Mouse (Mus musculus): ENCODE measurements around the gene Dedd.

Gene Dedd

DNA sequence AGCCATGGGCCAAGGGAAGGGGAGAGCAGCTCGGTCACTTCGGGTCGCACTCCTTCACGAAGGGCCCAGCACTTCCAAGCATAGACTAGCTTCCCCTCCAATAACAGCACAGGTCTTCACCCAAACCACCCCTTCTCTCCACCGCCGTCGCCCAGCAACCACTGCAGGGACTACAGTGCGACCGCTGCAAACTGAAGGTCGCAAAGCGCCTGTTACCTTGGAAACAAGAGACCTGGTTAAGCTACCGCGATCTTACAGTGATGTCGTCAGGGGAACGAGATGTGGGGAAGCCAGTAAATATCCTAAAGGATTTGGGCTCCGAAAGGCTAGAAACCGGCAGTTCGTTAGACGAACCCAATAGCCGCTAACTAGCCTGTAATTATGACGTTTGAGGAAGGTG lies 31.7 kb downstream of the Dedd start, which contains the start of gene Klhdc9:
Gene Klhdc9, minus strand, starts transcription at position 143 of the 400 bp plus-strand sequence.
- DNase-seq (ENCODE audit: low read depth, low spot score) = no peak

GRCm38 (mm10) chr1:171361106-171362103 lies 32.5 kb downstream of the Dedd start:
- DNase-seq (ENCODE audit: low read depth, low spot score) = peak; percentile 86

DNA sequence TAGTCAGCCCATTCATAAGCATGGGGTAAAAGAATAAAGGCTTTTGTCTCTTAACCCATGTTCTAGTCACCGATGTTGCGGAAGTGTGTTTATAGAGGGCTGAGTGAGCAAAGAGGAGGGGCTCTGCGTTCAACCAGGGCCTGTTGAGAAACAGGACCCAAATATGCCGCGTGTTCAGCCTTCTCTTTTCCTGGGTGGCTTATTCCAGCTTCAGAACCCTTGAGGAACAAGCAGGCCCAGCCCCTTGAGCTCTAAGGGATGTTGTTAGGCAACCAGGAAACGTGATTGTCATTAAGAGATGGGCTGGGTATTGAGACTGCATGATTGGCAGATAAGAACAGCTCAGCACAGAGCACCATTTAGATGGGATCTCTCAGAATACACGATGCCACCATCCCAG lies 37.0 kb downstream of the Dedd start:
- DNase-seq (ENCODE audit: low read depth, low spot score) = no peak

DNA sequence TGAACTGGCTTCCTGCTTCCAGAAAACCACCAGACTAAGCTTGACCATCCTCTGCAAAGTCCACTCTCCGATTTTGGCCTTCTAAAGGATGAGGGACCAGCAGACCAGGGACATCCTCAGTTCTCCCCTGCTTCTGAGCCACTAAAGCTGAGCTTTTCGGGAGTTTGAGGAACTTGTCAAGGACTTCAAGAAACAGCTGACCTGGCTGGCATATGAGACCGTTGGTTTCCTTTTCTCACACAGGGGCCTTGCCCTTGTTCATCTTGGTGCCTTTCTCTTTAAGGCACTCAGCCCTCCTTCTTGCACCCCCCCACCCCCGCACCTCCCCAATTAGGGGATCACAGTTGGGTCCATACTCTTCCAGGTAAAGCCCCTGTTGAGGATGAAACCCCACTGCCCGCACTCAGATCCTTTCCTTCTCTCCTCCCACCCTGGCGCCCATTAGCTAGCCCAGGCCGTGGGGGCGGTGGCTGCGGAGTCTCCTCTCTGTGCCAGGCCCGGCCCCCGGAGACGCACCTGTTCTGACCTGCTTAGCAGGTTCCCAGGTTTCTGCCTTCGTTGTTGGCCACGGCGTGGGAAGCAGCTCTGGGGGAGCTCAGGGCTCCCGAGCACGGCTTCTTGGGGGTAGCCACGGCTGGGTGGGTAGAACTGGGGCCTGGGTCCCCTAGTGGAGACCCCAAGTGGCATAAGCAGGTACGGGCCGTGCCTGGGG lies 41.1 kb downstream of the Dedd start, which contains the start of gene Nectin4:
Gene Nectin4, plus strand, starts transcription at position 255 of the 712 bp plus-strand sequence.
- no peak for DNase-seq (ENCODE audit: low read depth, low spot score)

DNA sequence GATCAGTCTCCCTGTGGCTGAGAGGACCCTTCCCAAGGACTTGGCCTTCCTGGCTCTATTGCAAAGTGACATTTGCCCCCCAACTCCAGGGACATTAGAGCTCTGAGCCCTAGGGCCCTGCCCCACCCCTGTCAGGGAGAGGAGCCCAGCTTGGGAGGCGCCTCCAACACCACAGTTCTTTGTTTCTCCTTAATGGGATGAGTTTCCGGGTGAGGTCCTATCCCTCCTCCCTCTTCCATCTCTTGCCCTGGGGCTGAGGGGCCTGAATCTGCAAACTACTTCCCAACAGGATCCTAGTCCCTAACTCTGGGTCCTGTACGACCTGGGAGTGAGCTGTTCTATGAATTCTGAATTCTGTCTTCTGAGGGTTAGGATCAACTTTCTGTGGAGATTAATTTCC lies 43.9 kb downstream of the Dedd start:
- no peak for DNase-seq (ENCODE audit: low read depth, low spot score)

- DNase-seq (ENCODE audit: low read depth, low spot score) = no peak
These were observed 45.0 kb downstream of the Dedd start for GRCm38 (mm10) chr1:171373946-171374345.

DNA sequence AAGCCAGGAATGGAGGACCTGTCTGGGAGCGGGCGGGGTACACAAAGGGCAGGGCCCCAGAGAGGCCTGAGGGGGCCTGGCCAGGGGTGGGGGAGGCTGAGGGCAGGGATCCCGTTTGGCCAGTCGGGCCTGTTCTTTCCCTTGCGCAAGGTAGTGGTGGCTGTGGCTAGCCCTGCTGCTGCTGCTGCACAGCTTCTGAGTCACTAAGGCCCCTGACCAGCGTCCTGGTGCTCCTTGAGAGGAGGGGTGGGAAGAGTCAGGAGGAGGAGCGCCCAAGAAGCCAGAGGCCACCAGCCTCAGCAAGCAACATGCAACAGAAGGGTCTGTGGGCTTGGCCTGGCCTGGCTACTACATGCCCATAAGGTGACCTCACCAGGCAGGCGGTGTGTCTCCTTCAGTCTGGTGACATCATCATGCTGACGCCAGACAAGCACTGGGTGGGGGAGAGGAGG lies 46.7 kb downstream of the Dedd start:
- peak; percentile 81 for DNase-seq (ENCODE audit: low read depth, low spot score)

GRCm38 (mm10) chr1:171378298-171378697 lies 49.4 kb downstream of the Dedd start:
- no peak for DNase-seq (ENCODE audit: low read depth, low spot score)

DNA sequence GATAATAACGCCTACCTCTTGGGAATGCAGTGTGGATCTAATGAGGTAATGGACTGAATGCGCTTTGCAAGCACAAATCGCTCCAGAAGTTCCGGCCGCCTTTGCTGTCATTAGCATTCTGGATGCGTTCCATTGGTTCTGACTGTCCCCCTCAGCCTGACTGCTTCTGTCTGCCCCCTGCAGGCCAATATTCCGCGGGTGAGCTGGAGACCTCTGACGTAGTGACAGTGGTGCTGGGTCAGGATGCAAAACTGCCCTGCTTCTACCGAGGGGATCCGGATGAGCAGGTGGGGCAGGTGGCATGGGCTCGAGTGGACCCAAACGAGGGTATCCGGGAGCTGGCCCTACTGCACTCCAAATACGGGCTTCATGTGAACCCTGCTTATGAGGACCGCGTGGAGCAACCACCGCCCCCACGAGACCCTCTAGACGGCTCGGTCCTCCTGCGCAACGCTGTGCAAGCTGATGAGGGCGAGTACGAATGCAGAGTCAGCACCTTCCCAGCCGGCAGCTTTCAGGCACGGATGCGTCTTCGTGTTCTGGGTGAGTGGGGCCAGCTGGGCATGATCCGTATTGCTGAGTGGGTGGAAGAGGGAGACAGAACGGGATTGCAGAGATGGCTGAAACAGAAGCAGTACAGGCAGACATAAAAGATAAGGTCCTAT lies 51.1 kb downstream of the Dedd start:
- DNase-seq (ENCODE audit: low read depth, low spot score) = no peak

DNA sequence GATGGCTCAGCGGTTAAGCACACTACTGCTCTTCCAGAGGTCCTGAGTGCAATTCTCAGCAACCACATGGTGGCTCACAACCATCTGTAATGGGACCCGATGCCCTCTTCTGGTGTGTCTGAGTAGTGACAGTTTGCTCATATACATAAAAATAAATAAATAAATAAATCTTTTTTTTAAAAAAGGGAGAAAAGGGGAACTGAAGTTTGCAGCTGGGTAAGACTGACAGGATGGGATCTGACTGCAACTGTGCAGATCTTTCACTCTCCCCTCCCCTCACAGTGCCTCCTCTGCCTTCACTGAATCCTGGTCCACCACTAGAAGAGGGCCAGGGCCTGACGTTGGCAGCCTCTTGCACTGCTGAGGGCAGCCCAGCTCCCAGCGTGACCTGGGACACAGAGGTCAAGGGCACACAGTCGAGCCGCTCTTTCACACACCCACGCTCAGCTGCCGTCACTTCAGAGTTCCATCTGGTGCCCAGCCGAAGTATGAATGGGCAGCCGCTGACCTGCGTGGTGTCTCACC lies 53.2 kb downstream of the Dedd start:
- no peak for DNase-seq (ENCODE audit: low read depth, low spot score)

DNA sequence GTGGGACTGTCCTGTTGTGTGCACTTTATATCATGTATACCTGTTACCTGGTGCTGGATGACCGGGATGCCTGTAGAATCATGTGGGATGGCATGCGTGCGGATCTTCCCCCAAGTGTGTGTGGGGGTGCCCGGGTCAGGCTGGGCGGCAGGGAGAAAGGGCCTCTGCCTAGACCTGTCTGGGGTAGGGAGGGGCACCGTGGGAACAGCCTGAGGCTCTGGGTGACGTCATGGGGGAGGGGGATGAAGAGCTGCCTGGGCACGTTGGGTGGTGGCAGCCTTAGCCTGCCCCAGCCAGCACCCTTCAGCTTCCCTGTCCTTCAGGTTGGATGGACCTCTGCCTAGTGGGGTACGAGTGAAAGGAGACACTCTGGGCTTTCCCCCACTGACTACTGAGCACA lies 55.4 kb downstream of the Dedd start:
- DNase-seq (ENCODE audit: low read depth, low spot score) = no peak

DNA sequence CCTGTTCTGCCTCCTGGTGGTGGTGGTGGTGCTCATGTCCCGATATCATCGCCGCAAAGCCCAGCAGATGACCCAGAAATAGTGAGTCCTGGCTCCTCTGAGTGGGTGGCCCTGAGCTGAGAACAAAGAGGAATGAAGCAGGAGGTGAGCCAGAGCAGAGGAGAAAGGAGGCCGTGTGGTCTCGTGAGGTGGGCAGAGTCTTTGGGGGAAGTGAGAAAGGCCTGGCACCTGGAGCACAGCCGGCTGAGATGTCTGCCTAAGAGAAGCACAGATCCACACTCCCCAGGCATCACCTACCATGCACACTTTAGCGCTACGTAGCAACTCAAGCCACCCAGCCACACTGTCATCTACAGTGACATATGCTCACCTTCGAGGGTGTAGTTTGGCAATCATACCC lies 56.2 kb downstream of the Dedd start:
- DNase-seq (ENCODE audit: low read depth, low spot score) = no peak

DNA sequence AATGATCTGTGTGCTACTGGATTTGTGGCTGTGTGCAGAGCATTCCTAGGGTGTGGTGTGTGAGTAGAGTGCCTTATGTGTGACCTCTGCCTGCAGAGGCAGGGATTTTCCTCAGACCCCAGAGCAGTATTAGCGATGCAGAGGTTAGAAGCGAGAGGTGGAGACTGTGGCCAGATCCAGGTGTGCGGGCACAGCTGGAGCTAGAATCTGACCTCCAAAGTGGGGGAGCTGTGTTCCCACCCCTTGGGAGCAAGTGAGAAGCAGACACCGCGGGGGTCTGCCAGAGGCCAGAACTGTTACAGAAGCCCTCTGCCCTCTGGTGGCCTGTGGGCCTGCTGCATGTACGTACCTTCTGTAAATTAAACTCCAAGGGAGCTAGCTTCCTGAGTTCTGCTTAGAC lies 58.2 kb downstream of the Dedd start:
- DNase-seq (ENCODE audit: low read depth, low spot score) = peak; percentile 43

DNA sequence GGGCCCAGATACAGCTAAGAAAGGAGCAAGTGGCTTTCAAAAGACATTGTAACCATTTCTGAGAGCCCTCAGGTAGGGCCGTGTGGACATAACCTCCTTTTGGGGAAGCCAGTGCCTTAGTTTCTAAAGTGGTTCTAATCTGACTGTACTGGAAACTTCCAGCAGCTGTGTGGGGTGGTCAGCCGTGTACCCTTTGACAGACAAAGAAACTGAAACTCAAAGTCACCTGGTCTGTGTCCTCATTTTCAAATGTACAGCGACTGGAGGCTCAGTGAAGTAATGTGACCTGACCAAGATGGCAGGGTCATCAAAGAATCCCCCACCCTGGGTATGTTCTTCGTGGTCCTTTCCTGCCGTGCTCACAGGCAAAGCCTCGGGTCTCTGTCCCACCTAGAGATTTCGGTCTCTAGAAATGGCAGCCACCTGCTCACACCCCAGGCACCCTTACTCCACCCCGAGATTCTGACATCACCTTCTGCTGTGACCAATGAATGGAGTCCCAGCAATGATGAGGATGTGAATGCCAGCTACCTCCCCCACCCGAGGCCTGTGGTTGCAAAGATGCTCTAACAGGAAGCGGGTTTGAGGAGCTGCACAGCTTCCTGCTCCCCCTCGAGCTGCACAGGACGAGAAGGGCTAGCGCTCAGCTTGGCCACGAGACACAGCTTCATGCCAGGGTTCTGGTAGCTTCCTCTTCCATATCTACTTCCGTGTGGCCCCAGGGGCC lies 59.6 kb downstream of the Dedd start, which contains the start of gene Arhgap30:
Gene Arhgap30, plus strand, starts transcription at position 579 of the 727 bp plus-strand sequence.
- no peak for DNase-seq (ENCODE audit: low read depth, low spot score)

DNA sequence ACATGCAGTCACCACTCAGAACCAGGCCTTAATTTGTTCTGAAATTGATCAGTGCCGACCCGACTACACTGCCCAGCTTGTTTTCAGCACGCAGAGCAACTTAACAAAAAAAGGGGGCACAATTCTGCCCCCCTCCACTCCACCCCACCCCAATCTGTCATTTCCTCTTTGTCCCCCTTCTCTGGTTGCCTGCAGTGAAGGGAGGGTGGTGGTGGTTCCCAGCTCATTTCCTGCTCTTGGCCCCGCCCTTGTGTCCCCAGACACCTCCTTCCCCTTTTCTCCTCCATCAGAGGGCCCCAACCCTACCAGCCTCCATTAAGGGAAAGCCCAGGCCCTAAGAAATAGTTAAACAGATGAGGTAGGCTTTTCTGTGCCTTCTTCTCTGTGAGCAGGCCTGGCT lies 61.2 kb downstream of the Dedd start:
- DNase-seq (ENCODE audit: low read depth, low spot score) = no peak
